Mouse (Mus musculus): ENCODE data around the gene Slfn8.

DNA sequence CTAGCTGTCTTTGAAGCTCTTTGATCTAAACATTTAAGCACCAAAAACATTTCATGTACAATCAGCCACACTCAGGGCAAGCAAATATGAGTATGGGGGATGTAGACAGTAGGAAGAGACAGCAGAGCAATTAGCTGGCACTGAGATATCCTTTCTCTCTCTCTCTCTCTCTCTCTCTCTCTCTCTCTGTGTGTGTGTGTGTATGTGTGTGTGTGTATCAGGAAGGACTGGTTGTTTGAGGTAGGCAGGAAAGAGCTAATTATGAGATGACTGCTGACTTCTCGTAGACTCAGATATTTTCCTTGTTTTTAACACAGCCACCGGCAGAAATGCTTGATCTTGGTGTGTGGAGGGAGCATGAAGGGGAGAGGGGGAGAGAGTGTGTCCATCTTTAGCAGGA is 58.9 kb downstream of the Slfn8 start:
- TF ChIP-seq CTCF (IDR thresholded peaks at IDR 0.05; ENCODE audit: low read depth, low read length), result no peak
- no peak for TF ChIP-seq POLR2A (IDR thresholded peaks at IDR 0.05; ENCODE audit: insufficient read depth, low read length)
- no peak for TF ChIP-seq EP300 (IDR thresholded peaks at IDR 0.05; ENCODE audit: insufficient read depth, low read depth, low read length)
